In genomic region chr8:84197922-84198774, GRCm38 (mm10) we compare ENCODE assay signal across 1 mouse cellular context.
TF ChIP-seq lines count a peak whose summit lies in the region.

No protein-coding gene starts in this region.

TF ChIP-seq in CH12.LX, 34 proteins besides CTCF, POLR2A, EP300 and RAD21:
- TF ChIP-seq MYC (IDR thresholded peaks at IDR 0.05; ENCODE audit: low read depth, low read length) (0 out of 2 replicates have a peak, but pooled peaks have one; percentile 51), MEF2A (IDR thresholded peaks at IDR 0.05; ENCODE audit: borderline replicate concordance, low read depth, low read length) (no peak; the same call in 1 of the 2 replicates), PAX5 (IDR thresholded peaks at IDR 0.05; ENCODE audit: low read length) (no peak), USF2 (conservative IDR thresholded peaks at IDR 0.05; ENCODE audit: low read depth, low read length) (no peak), NRF1 (IDR thresholded peaks at IDR 0.05; ENCODE audit: low read depth, low read length) (no peak), GABPA (IDR thresholded peaks at IDR 0.05; ENCODE audit: insufficient replicate concordance, low read depth, low read length) (no peak), MAZ (IDR thresholded peaks at IDR 0.05; ENCODE audit: low read depth, low read length) (peak; percentile 18; the same call in 1 of the 2 replicates), ZC3H11A (IDR thresholded peaks at IDR 0.05; ENCODE audit: low read depth, low read length) (no peak), BHLHE40 (IDR thresholded peaks at IDR 0.05; ENCODE audit: low read depth, low read length) (peak; percentile 28; the same call in 1 of the 2 replicates), RCOR1 (conservative IDR thresholded peaks at IDR 0.05; ENCODE audit: low read depth, low read length) (no peak), TBP (conservative IDR thresholded peaks at IDR 0.05; ENCODE audit: low read depth, low read length) (no peak), TCF12 (IDR thresholded peaks at IDR 0.05; ENCODE audit: low read depth, low read length) (peak; percentile 51; the same call in 1 of the 2 replicates), NELFE (IDR thresholded peaks at IDR 0.05; ENCODE audit: low read depth, low read length) (no peak), USF1 (IDR thresholded peaks at IDR 0.05; ENCODE audit: low read depth, low read length) (no peak), IRF4 (IDR thresholded peaks at IDR 0.05; ENCODE audit: low read depth, low read length) (peak; percentile 35; the same call in 1 of the 2 replicates), E2F4 (IDR thresholded peaks at IDR 0.05; ENCODE audit: insufficient replicate concordance, low read depth, low read length) (no peak), MAX (IDR thresholded peaks at IDR 0.05; ENCODE audit: low read length) (no peak), HCFC1 (IDR thresholded peaks at IDR 0.05; ENCODE audit: low read depth, low read length) (peak; percentile 33), ETS1 (conservative IDR thresholded peaks at IDR 0.05; ENCODE audit: low read depth, low read length) (peak; percentile 54), MXI1 (IDR thresholded peaks at IDR 0.05; ENCODE audit: low read depth, low read length) (peak; percentile 96), KAT2A (IDR thresholded peaks at IDR 0.05; ENCODE audit: insufficient replicate concordance, low read length) (no peak), ELF1 (IDR thresholded peaks at IDR 0.05; ENCODE audit: low read depth, low read length) (peak; percentile 57; the same call in 1 of the 2 replicates), SIN3A (IDR thresholded peaks at IDR 0.05; ENCODE audit: low read length) (peak; percentile 90), JUND (conservative IDR thresholded peaks at IDR 0.05; ENCODE audit: low read depth, low read length) (no peak), UBTF (IDR thresholded peaks at IDR 0.05; ENCODE audit: low read depth, low read length) (no peak), CHD2 (IDR thresholded peaks at IDR 0.05; ENCODE audit: low read length) (0 out of 2 replicates have a peak, but pooled peaks have one; percentile 50)
